Mouse (Mus musculus): ENCODE data around the gene Kcnd3. TPM values are rescaled to one million over a fixed set of nuclear protein-coding genes. Genes with fewer than 3 reads are reported as not detected.

Kcnd3 gene
- polyA plus RNA-seq (2016; fragmentation: Nextera tagmentation; extraction: Ambion mirVana): 0.93 and 1.0 TPM in 2 replicates

GRCm38 (mm10) chr3:105451627-105452555, at the start of gene Kcnd3:
TSS of gene Kcnd3 (plus strand) at chr3:105452330.
- peak within 1 kb of the TSS; percentile 94 for H3K4me2 ChIP-seq
- peak; percentile 54 for ATAC-seq (ENCODE audit: insufficient number of reproducible peaks, low FRiP score)
- WGBS: under 1% methylated on average over 54 of the region's 98 CpGs
- H3K27ac ChIP-seq (ENCODE audit: poor library complexity, severe bottlenecking): no peak within 1 kb of the TSS
- peaks cover 22% of the 10 kb centered on the region for H3K4me1 ChIP-seq (replicated peaks)
- H3K4me3 ChIP-seq: peak within 1 kb of the TSS; percentile 66
- peak within 1 kb of the TSS; percentile 73 for H3K9ac ChIP-seq
- H3K9me3 ChIP-seq (replicated peaks): no peaks in the 10 kb centered on the region
- no peaks in the 10 kb centered on the region for H3K36me3 ChIP-seq
- peaks cover 78% of the 10 kb centered on the region for H3K27me3 ChIP-seq (replicated peaks)

GRCm38 (mm10) chr3:105402676-105403075, 49.5 kb upstream of the Kcnd3 start:
- ATAC-seq (ENCODE audit: insufficient number of reproducible peaks, low FRiP score): no peak
- H3K9ac ChIP-seq: no peak overlapping the region
- peaks cover 33% of the 10 kb centered on the region for H3K4me1 ChIP-seq (replicated peaks)
- H3K27me3 ChIP-seq (replicated peaks): no peaks in the 10 kb centered on the region
- no peaks in the 10 kb centered on the region for H3K36me3 ChIP-seq
- 18% methylated on average over 5 of the region's 5 CpGs for WGBS
- H3K9me3 ChIP-seq (replicated peaks): no peaks in the 10 kb centered on the region
- H3K4me2 ChIP-seq: no peak overlapping the region
- H3K27ac ChIP-seq (ENCODE audit: poor library complexity, severe bottlenecking): peak overlapping the region; percentile 55; the same call in 1 of the 2 replicates
- H3K4me3 ChIP-seq: no peak overlapping the region

- H3K27me3 ChIP-seq (replicated peaks): no peaks in the 10 kb centered on the region
- peaks cover 33% of the 10 kb centered on the region for H3K4me1 ChIP-seq (replicated peaks)
- no peak overlapping the region for H3K9ac ChIP-seq
- H3K4me3 ChIP-seq: no peak overlapping the region
- ATAC-seq (ENCODE audit: insufficient number of reproducible peaks, low FRiP score): peak; percentile 43
- no peaks in the 10 kb centered on the region for H3K9me3 ChIP-seq (replicated peaks)
- no peaks in the 10 kb centered on the region for H3K36me3 ChIP-seq
- H3K27ac ChIP-seq (ENCODE audit: poor library complexity, severe bottlenecking): peak overlapping the region; percentile 55
- 66% methylated on average over 5 of the region's 5 CpGs for WGBS
- H3K4me2 ChIP-seq: no peak overlapping the region
Observed at GRCm38 (mm10) chr3:105403410-105404076, 48.6 kb upstream of the Kcnd3 start.

- ATAC-seq (ENCODE audit: insufficient number of reproducible peaks, low FRiP score): peak; percentile 88
- Histone ChIP-seq H3K27me3 (replicated peaks) (no peaks in the 10 kb centered on the region), H3K36me3 (no peaks in the 10 kb centered on the region), H3K4me1 (replicated peaks) (peaks cover 33% of the 10 kb centered on the region), H3K4me2 (no peak overlapping the region), H3K9ac (no peak overlapping the region), H3K27ac (ENCODE audit: poor library complexity, severe bottlenecking) (peak overlapping the region; percentile 55), H3K9me3 (replicated peaks) (no peaks in the 10 kb centered on the region), H3K4me3 (no peak overlapping the region)
- 29% methylated on average over 4 of the region's 4 CpGs for WGBS
Observed at GRCm38 (mm10) chr3:105404077-105404446, 48.1 kb upstream of the Kcnd3 start.

GRCm38 (mm10) chr3:105405516-105405915, 46.6 kb upstream of the Kcnd3 start:
- H3K9ac ChIP-seq: no peak overlapping the region
- no peak for ATAC-seq (ENCODE audit: insufficient number of reproducible peaks, low FRiP score)
- no peak overlapping the region for H3K4me2 ChIP-seq
- no peaks in the 10 kb centered on the region for H3K36me3 ChIP-seq
- H3K27ac ChIP-seq (ENCODE audit: poor library complexity, severe bottlenecking): no peak overlapping the region
- H3K9me3 ChIP-seq (replicated peaks): no peaks in the 10 kb centered on the region
- H3K4me1 ChIP-seq (replicated peaks): peaks cover 33% of the 10 kb centered on the region
- 82% methylated on average over 7 of the region's 7 CpGs for WGBS
- no peak overlapping the region for H3K4me3 ChIP-seq
- no peaks in the 10 kb centered on the region for H3K27me3 ChIP-seq (replicated peaks)

GRCm38 (mm10) chr3:105406036-105406435, 46.1 kb upstream of the Kcnd3 start:
- Histone ChIP-seq H3K4me1 (replicated peaks) (peaks cover 33% of the 10 kb centered on the region), H3K27ac (ENCODE audit: poor library complexity, severe bottlenecking) (no peak overlapping the region), H3K36me3 (no peaks in the 10 kb centered on the region), H3K4me2 (no peak overlapping the region), H3K9ac (no peak overlapping the region), H3K9me3 (replicated peaks) (no peaks in the 10 kb centered on the region), H3K27me3 (replicated peaks) (no peaks in the 10 kb centered on the region), H3K4me3 (no peak overlapping the region)
- ATAC-seq (ENCODE audit: insufficient number of reproducible peaks, low FRiP score): no peak
- WGBS: 38% methylated on average over 7 of the region's 7 CpGs

- Histone ChIP-seq H3K4me2 (no peak overlapping the region), H3K4me3 (no peak overlapping the region), H3K9ac (no peak overlapping the region), H3K36me3 (no peaks in the 10 kb centered on the region), H3K27ac (ENCODE audit: poor library complexity, severe bottlenecking) (no peak overlapping the region), H3K4me1 (replicated peaks) (peaks cover 21% of the 10 kb centered on the region), H3K27me3 (replicated peaks) (no peaks in the 10 kb centered on the region), H3K9me3 (replicated peaks) (no peaks in the 10 kb centered on the region)
- 82% methylated on average over 3 of the region's 3 CpGs for WGBS
- ATAC-seq (ENCODE audit: insufficient number of reproducible peaks, low FRiP score): no peak
Observed at GRCm38 (mm10) chr3:105408211-105408610, 43.9 kb upstream of the Kcnd3 start.

GRCm38 (mm10) chr3:105410810-105411209, 41.3 kb upstream of the Kcnd3 start:
- Histone ChIP-seq H3K9me3 (replicated peaks) (no peaks in the 10 kb centered on the region), H3K27me3 (replicated peaks) (no peaks in the 10 kb centered on the region), H3K36me3 (no peaks in the 10 kb centered on the region), H3K4me3 (no peak overlapping the region), H3K27ac (ENCODE audit: poor library complexity, severe bottlenecking) (no peak overlapping the region), H3K4me2 (no peak overlapping the region), H3K4me1 (replicated peaks) (peaks cover 5% of the 10 kb centered on the region; the same call in 1 of the 2 replicates), H3K9ac (no peak overlapping the region)
- 87% methylated on average over 5 of the region's 5 CpGs for WGBS
- no peak for ATAC-seq (ENCODE audit: insufficient number of reproducible peaks, low FRiP score)

- Histone ChIP-seq H3K4me3 (no peak overlapping the region), H3K4me2 (no peak overlapping the region), H3K9me3 (replicated peaks) (no peaks in the 10 kb centered on the region), H3K4me1 (replicated peaks) (no peaks in the 10 kb centered on the region), H3K27ac (ENCODE audit: poor library complexity, severe bottlenecking) (no peak overlapping the region), H3K36me3 (no peaks in the 10 kb centered on the region), H3K9ac (no peak overlapping the region), H3K27me3 (replicated peaks) (no peaks in the 10 kb centered on the region)
- no peak for ATAC-seq (ENCODE audit: insufficient number of reproducible peaks, low FRiP score)
- 74% methylated on average over 4 of the region's 4 CpGs for WGBS
Observed at GRCm38 (mm10) chr3:105411776-105412175, 40.4 kb upstream of the Kcnd3 start.

- Histone ChIP-seq H3K27ac (ENCODE audit: poor library complexity, severe bottlenecking) (no peak overlapping the region), H3K4me1 (replicated peaks) (no peaks in the 10 kb centered on the region), H3K4me2 (no peak overlapping the region), H3K27me3 (replicated peaks) (no peaks in the 10 kb centered on the region), H3K9me3 (replicated peaks) (no peaks in the 10 kb centered on the region), H3K9ac (no peak overlapping the region), H3K4me3 (no peak overlapping the region), H3K36me3 (no peaks in the 10 kb centered on the region)
- no peak for ATAC-seq (ENCODE audit: insufficient number of reproducible peaks, low FRiP score)
- WGBS: 75% methylated on average over 2 of the region's 2 CpGs
Observed at GRCm38 (mm10) chr3:105412229-105412628, 39.9 kb upstream of the Kcnd3 start.

- no peaks in the 10 kb centered on the region for H3K9me3 ChIP-seq (replicated peaks)
- no peak overlapping the region for H3K4me3 ChIP-seq
- no peaks in the 10 kb centered on the region for H3K36me3 ChIP-seq
- H3K4me2 ChIP-seq: no peak overlapping the region
- no peaks in the 10 kb centered on the region for H3K4me1 ChIP-seq (replicated peaks)
- no peak overlapping the region for H3K9ac ChIP-seq
- no peak for ATAC-seq (ENCODE audit: insufficient number of reproducible peaks, low FRiP score)
- H3K27me3 ChIP-seq (replicated peaks): no peaks in the 10 kb centered on the region
- H3K27ac ChIP-seq (ENCODE audit: poor library complexity, severe bottlenecking): no peak overlapping the region
Observed at GRCm38 (mm10) chr3:105412681-105413080, 39.4 kb upstream of the Kcnd3 start.

Data from heart, embryonic 12.5 days (tissue).